Mouse (Mus musculus) c-Kit-positive CD71-negative TER-119-negative erythroid progenitor cells, embryonic 14.5 days (primary cell): ENCODE measurements around the gene Dhx30.
A peak's percentile ranks its signal among the peaks of the same experiment; 100 is the strongest.
"Not testable (repeated sequence)": the region's sequence is repeated elsewhere in the genome, so short reads cannot be mapped to it uniquely, and the experiment has no call there.

ENCODE experiments used
- DNase-seq: peaks from one replicate; pipeline ENCODE4 v3.0.0-alpha.2; 2013; ENCODE audit warnings: low read depth

Dhx30 gene

DNA sequence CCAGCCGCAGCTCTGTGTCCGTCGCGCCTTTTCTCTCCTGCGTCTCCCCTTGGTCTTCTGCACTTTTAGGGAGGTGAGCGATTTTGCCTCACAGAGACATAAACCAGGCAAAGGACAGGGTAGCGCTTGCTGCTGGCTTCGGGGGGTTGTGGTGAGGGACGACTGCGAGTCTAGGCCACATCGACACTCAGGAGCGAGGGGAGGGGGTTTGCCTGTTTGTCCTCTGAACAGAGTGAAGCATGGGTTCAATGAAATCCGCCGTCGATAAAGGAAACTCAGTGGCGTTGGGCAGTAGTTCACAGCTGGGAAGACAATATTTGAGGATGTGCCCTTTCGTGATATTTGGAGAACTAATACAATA, at the start of gene Dhx30:
Gene Dhx30 (minus strand): TSS at position 52 of the 361 bp plus-strand sequence.
- no peak for DNase-seq

DNA sequence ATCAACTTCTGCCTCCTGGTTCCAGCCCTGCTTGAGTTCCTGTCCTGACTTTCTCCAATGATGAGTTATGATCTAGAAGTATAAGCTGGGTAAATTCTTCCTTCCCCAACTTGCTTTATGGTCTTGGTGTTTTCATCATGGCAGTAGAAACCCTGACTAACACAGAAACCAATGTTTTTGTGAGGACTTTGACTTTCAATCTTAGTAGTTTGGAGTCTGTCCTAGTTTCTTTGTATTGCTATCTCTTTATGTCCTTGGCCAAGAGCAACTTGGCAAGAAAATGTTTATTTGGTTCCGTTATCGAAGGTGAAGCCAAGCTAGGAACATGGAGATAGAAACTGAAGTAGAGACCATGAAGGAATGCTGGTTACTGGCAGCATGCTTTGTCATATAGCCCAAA, 45.4 kb upstream of the Dhx30 start:
- no peak for DNase-seq

DNA sequence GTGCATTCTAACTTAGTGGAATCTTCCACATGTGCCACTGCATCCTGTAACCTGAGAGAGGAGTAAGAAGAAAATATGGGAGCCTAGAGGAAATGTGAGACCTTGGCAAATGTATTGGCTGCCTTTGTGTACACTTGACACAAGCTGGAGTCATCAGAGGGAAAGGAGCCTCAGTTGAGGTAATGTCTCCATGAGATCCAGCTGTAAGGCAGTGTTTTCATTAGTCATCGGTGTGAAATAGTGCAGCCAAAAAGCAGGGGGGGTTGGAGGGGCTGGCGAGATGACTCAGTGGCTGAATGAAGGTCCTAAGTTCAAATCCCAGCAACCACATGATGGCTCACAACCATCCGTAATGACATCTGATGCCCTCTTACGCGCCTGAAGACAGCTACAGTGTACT, 44.8 kb upstream of the Dhx30 start:
- DNase-seq: no peak

DNA sequence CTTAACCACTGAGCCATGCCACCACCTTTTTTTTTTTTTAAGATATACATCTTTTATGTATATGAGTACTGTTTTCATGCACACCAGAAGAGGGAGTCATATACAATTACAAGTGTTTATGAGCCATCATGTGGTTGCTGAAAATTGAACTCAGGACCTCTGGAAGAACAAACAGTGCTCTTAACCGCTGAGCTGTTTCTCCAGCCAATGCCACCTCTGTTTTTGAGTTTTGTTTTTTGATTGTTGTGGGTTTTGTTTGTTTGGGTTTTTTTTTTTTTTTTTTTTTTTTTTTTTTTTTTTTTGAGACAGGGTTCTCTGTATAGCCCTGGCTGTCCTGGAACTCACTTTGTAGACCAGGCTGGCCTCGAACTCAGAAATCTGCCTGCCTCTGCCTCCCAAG, 42.9 kb upstream of the Dhx30 start:
- DNase-seq: not testable (repeated sequence)

DNA sequence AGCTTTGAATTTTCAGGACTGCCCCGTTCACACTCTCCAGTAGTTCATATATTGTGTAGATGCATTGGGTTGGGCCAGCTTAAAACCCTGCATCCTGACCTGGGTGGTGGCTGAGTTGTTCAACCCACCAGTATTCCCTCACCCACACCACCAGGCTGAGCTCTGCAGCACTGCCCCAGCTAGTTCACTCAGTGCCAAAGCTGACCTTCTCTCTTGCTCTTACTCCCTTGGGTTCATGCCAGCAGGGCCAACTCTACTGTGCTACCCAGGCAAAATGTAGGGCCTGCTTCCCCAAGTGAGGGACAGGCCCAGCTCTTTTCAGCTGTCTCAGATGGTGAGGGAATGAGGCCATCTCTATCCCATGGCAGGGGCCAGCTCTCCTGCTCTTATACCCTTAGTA, 41.4 kb upstream of the Dhx30 start:
- DNase-seq: no peak

DNA sequence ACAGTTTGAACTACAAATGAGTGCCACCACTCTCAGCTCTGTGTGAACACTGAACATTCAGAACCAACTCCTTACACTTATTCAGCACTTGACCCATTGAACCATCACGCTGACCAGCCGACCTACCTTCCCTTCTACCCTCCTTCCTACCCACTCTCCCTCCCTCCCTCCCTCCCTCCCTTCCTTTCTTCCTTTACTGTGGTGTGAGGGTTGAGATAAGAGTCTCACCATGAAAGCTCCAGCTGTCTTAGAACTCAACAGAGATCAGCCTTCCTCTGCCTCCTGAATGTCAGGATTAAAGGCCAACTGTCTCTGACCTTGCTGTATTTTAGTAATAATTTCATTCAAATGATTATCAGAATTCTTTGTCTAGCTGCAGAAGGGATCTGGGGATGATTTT, 31.0 kb upstream of the Dhx30 start:
- no peak for DNase-seq

DNA sequence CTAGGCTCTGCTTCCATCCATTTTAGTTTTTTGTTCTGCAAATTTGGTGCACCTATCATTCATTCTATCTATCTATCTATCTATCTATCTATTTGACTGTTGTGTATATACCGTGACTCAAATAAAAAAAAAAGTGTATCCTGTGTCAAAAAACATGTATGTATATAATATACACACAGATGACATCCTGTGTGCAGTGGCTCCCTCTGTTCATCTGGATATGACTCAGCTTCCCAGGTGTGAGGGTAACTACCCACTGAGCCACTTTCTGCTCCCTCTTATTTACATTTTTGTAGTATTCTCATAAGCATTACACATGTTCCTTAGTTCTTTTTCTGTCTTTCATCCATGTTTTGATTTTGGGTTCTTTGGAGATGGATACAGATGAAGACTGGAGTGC, 24.5 kb upstream of the Dhx30 start:
- DNase-seq: no peak

DNA sequence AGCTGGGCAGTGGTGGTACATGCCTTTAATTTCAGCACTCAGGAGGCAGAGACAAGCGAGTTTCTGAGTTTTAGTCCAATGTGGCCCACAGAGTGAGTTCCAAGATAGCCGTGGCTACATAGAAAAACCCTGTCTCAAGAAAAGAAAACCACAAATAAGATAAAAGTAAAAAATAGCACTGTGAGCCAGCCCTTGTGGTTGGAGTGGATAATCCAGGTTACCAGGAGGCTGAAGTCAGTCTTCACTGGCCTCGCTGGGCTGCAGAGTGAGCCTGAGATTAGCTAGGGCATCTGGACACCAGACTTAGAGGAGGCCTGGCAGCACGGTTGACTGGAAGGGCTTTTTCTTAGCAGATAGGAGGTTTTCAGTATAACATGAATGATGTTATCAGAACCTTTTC, 21.5 kb upstream of the Dhx30 start:
- DNase-seq: no peak

DNA sequence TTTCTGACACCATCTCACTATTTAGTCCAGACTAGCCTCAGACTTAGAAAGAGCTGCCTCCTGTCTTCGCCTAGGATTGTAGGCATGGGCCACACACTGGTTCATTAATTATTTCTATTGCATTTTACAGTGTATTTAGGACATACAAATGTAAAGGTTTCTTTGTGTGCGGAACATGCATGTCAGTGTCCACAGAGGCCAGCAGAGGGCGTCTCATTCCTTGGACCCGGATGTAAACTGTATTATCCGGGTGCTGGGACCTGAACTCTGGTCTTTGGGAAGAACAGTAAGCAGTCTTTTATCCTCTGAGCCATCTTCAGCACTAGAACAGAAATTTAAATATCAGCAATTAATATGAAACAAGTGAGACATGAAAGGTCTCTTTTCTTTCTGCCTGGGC, 16.5 kb upstream of the Dhx30 start:
- no peak for DNase-seq

DNA sequence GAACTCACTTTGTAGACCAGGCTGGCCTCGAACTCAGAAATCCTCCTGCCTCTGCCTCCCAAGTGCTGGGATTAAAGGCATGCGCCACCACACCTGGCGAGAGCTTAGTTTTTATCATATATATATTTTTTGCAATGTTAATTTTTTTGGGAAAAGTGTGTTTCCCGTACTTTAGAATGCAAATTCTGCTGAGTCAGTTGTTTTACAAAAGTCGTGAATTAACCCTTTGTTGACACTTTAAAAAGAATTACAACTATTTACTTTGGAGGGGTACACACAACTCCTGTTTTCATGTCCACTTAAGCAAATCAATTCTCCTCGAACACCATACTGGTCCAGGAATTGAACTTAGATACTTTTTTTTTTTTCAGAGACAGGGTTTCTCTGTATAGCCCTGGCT, 15.3 kb upstream of the Dhx30 start:
- DNase-seq: no peak

DNA sequence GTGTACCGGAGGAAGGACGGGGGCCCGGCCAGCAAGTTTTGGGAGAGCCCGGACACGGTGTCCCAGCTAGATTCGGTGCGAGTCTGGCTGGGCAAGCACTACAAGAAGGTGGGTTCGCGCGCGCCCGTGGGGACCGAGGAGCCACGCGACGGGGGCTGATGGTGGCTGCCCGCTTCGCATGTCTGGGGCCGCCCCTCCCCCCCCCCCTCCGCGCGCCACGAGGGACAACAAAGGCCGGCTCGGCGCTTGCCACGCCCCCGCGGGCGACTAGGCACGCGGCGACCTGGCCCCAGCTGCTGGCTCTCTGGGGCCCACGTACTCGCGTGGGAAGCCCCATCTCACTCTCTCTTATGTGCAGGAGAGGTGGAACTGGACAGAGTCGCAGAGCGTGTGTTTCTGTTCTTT, 14.6 kb upstream of the Dhx30 start:
- DNase-seq: no peak

DNA sequence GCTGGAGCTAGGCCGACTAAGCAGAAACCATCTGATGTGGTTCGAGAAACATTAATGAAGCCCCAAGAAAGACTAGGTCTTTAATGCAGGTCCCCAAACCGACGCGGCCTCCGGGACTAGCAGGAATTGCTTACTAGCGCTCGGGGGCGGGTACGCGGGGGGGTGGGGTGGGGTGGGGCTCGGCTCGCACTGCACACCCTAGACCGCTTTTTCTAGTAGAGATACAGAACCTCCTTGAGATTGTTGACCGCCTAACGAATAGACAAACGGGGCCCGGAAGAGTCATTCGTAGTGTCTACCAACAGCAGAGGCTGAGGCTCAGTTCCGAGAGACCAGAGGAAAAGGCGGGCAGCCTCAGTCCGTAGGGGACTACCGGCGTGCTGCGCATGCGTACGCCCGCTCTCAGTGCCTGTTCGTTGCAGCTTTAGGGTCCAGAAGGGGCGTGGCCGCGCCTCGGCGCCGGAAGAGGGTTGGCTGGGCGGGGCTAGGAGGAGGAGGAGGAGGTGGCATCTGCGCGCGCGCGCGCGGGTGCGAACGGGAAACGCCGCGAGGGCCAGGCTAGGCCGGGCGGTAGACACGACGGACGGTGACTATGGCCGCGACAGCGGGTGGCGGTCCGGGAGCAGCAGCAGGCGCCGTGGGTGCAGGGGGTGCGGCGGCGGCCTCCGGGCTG, 14.0 kb upstream of the Dhx30 start:
- DNase-seq: peak; percentile 99

DNA sequence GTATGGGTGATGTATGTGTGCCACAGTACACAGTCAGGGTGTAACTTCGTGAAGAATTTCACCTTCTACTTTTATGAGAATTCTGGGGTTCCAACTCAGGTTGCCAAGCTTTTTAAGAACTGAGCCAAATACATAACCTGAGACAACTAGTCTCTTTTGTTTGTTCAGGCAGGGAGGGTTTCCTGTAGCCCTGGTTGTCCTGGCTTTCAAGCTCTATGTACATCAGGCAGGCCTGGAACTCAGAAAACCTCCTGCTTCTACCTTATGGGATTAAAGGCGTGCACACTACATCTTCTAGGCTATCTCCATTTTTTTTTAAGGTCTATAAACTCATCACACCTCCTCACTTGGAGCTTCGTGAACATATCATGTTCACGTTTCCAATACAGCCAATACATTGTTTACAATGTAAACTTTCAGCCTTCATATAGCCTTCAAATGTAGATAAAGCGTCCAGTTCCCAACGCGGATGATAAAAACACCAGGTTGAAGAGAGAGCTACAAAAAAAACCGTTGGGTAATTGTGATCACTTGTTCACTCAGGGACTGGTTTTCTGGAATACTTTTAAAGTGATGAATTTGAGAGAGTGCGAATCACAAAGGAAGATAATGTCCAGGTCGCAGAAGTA, 13.4 kb upstream of the Dhx30 start:
- DNase-seq: no peak

DNA sequence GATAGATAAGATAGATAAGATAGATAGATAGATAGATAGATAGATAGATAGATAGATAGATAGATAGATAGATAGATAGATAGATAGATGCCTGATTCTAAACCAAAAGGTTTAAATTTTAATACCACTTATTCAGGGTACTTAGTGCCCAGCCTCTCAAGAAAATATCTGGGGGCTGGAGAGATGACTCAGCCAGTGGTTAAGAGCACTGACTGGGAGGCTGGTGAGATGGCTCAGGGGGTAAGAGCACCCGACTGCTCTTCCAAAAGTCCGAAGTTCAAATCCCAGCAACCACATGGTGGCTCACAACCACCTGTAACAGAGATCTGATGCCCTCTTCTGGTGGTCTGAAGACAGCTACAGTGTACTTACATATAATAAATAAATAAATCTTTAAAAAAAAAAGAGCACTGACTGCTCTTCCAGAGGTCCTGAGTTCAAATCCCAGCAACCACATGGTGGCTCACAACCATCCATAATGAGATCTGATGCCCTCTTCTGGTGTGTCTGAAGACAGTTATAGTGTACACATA, 6.4 kb upstream of the Dhx30 start:
- DNase-seq: not testable (repeated sequence)

DNA sequence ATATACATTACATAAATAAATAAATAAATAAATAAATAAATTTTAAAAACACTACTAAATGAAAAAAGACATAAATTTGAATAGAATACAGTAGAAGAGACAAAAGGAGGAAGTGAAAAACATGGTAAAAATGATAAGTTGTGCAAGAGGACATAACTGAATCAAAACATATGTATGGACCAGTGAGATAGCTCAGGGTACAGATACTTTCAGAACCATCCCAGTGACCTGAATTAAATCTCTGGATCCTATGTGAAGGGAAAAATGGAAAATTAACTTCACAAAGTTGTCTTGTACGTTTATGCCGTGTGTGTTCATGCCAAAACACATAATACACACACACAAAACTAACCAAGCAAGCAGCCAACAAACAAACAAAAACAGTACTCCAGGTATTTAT, 5.7 kb upstream of the Dhx30 start:
- DNase-seq: no peak

DNA sequence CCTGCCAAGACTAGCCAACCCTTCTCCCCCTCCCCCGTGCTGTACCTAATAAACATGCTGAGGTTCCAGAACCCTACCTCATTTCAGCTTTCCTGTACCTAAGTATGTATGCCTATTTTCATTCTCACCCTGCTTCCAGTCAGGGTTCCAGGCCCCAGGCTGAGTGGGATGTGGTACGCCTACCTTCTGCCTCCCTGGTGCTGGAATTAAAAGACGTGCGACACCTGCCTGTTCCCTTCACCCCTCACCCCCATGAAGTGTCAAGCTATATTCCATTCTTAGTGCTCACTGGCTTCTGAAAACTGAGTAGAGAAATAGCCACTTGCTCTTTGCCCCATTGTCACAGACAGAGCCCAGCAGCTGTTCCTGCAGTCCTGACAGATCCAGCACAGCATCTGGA, 3.8 kb upstream of the Dhx30 start:
- DNase-seq: no peak

DNA sequence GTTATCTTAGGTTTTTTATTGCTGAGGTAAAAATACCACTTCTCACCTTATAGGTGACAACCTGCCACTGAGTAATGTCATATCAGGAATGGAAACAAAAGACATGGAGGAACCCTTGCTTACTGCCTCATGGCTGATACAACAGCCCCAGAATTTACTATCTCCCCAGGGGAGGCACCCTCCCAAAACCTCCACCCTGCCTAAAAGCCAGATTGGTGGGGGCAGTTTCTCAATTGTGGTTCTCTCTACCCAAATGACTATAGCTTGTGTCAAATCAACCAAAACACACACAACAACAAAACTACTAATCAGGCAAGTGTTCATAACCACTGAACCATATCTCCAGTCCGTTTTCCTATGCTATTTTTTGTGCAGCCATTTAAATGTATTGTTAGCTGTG, 619 bp upstream of the Dhx30 start:
- DNase-seq: no peak

DNA sequence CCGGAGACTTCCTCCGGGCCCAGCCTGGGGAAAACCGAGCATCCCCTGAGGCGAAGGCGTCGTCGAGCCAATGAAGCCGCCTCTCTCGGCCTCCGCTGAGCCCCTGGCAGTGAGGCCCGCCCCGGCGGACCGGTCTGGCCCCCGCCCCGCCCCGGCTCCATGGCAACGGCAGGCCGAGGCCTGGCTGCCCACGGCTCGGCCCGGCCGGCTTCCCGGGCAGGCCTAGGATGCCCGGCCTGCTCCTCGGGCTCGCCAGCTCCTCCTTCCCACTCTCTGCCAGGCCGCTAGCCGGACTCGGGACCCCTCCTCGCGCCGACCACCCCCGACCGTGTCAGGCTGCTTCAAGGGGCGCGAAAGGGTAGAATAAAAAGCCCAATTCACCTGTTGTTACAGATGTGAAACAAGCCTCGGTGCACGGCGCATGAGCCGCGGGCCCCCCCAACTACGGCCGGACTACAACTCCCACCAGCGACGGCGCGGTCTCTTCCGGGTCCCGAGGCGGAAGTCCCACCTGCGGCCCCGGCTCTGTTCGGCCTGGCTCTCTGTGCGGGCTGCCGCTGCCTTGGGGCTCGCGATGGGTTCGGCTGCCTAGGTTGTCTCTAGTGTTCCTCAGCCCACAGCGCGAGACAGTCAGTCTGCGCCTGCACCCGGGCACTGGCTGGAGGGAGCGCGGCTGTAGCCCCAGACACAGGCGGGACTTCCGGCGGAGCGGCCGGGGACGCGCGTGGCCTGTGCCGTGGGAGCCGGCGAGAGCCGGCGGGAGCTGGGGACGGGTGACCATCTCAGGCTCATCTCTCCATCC, 452 bp downstream of the Dhx30 start, which contains the start of gene Smarcc1:
Gene Smarcc1 (plus strand): TSS at position 732 of the 802 bp plus-strand sequence.
- DNase-seq: peak; percentile 73

DNA sequence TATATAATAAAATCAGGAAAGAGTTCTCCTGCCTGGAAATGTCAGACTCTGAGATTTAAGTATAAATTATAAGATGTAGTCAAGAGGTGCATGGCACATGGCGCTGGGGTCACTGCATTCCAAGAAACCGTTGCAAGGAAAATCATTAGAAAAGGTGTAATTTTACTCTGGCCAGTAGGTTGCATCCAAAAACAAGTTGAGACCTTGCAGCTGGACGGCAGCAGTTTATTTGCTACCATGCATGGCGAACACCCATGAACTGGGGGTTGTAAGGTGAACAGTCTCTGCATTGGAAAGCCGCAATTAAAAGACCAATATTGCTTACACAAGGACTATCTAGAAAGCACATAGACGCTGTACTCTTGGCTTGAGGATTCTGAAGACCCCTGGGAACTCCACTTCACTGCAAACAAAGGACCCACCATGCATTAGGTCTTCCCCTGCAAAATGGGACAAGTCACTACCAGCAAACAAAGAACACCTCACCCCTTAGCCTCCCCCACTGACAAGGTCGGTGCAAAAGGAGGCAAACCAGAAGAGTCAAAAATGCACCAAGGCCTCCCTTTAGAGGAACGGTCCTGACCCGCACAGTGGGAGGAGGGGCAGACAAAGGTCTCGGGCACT, 1.2 kb downstream of the Dhx30 start:
- no peak for DNase-seq

DNA sequence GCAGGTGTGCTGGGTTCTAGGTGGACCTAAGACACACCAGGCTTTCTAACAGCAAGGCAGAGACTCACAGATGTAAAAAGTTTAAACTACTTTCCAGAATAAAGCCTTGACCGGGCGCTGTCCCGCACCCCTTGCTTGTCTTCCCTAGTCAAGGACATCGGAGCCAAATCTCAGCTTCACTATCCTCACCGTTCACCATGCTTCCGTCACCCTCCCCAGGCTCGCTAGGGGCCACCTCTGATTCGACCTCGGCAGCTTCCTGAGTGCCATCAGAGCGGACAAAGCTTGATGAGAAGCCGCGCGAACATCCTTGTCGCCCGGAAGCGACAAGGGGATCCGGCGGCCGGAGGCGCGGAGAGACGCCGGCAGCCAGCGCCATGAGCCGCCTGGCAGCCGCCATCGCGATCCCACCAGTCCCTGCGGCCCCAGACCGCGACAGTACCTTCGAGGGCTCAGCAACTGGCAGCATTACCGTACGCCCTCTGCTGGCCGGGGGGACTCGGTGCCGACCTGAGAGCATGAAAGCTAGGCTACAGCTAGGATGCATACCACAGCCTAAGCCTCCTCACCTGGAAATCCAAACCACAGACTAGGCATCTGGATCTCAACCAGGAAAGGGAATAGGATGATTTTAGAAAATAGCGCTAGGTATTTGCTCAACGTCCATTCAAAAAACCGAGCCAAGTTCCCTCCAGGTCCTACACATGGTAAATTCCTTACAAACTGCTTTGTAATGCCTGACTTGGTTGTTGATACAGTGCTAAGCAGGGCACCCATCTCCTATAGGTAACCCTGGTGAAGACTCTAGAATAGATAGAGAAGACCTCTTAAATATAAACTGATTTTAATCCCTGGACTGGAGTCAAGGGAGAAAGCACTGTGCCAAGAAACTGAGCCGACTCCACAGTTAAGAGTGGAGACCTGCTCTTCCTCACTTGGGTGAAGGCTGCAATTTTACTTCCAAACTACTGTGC, 16.7 kb downstream of the Dhx30 start:
- DNase-seq: peak; percentile 87

DNA sequence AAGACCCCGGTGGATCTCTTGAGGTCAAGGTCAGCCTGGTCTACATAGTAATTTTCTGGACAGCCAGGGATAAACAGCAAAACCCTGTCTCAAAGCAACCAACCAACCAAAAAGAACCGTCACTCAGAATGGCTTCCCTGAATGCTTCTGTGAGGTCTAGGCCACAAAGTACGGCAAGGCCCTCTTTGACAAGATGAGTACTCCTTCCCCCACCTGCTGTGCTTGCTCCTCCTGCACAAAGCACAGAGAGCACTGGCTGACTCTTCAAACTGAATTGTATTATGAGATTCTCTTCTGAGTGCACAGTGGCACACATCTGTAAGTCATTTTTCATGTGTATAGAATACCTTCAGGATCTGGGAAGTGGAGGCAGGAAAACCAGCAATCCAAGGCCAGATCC, 19.8 kb downstream of the Dhx30 start:
- DNase-seq: no peak
